Mouse (Mus musculus) granulocyte monocyte progenitor cell, adult 5-6 weeks (primary cell): ENCODE results near the gene Atxn7l2. TPM values are rescaled to one million over a fixed set of nuclear protein-coding genes. Genes with fewer than 3 reads are reported as not detected.

Experiments used
- ATAC-seq: replicated peaks from 2 replicates; pipeline ENCODE4 v1.8.0; 2016; ENCODE audit warnings: mild to moderate bottlenecking, moderate TSS enrichment, inconsistent platforms; ENCODE audit not compliant: poor library complexity, severe bottlenecking
- total RNA-seq, 2 experiments: library from RNA; stranded (forward) in 1 of 2; stranded (reverse) in 1 of 2; fragments of 200-712, 200-1000 nt in 1 of 2; fragments of >200 nt in 1 of 2; fragmentation: Nextera tagmentation in 1 of 2; gene quantifications; 2 replicates each; pipeline ENCODE4 v1.2.3; 2014 to 2017

Gene Atxn7l2
- total RNA-seq, 2 experiments from 2014 or later: 1.5 to 6.7 TPM

DNA sequence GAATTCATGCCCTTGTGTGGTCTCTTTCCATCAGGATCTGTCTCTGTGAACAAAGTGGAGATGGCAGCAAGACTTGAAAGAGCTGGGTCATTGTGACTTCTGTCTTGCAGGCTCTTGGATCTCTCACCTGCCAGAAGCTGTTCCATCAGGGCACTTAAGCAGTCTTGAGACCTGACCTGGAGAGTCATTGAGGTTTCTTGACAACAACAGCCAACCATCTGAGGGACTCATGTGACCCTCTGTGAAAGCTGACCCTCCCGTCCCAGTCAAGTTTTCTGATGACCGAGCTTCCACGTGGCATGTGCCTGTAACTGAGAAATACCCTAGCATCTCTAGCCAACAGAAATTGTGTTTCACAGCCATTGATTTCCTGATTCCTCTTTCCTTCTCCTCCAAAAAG, 26.0 kb downstream of the Atxn7l2 start:
- ATAC-seq: no peak

DNA sequence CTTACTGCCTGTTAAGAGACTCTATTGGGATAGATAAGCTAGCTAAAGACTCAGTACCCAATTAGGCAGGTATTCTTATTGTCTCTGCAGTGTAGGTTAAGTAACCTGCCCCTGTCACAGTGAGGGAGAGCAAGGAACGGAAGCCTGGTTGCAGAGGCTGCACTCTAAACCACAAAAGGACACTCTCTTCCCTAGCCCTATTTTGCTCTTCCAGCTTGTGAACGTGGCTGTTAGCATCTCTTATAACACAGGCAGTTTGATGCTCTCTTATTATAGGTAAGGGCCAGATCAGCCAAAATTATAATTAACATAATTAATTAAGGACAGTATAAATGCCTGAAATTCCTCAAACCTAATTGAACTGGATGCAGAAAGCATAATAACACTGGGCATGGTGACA, 30.2 kb downstream of the Atxn7l2 start:
- ATAC-seq: no peak

DNA sequence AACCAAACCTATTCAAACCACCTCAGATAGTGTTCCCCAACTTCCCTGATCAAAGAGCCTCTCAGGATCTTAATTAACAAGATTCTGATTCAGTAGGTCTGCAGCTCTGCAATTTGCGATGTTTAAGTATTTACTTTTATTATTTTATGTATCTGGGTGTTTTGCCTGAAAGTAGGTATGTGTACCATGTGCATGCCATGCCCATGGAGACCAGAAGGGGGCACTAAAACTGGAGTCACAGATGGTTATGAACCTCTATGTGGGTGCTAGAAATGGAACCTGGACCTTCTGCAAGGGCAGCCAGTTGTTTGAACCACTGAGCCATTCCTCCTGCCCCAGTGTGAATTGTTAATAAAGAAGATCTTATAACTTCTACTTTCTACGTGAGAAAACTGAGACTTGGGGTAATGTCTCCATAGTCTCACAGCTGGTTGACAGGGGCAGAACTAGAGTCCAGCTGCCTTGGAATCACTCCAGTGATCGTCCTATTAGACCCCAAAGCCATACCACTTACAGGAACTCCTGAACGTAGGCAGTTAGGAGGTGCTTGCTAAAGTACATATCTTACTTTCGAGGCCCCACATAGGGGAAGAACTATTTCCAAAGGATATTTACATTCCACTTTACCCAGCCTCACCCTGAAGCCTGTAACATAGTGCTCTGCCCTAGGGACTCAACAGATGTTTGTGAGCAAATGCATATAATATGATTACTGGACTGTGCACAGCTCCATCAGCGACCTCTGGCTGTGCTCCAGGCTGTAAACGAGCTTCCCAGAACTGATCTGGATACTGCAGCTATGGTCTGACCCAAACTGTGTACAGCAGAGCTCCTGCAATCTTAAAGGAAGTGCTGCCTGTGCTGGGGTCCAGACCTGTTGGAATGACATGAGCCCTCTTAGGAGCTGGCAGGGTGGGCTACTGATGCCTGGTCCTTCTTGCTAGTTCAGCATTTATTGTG, 31.7 kb downstream of the Atxn7l2 start:
- no peak for ATAC-seq

DNA sequence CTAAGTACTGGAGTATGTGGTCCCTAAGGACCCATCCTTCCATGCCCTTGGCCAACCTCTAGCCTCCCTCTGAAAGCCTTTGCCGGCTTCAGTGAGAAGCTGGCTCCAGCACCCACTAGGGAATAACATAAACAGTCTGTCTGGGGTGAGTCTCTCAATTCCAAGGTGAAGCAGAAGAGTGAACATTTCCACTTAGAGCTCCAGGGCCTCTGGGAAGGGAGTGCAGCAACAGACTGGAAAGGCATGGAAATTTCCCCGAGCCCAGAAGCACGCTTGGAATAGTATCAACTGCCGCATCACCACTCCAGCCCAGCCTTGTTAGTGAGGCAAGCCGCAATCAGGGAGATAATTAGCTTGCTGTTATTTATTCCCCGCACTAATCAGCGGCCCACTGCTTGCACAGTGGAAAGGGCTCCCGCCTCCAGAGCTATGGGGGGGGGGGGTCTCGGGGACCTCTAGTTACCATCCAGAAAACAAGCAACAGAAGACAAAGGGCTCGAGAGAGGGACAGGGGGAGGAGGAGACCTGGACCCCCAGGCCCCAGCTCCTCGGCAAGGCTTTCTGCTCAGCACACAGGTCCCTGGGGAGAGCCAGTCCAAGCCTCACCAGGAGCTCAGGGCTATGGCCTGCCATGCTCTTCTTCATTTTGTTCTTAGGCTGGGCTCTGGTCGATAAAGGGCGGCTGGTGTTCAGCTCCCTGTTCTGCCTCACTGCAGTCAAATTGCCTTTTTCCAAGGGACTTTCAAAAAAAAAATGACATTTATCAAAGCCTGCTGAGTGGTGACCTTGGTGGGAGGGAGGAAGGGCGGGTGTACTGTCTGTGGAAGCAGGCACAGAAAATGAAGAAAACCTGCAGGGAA, 35.8 kb downstream of the Atxn7l2 start:
- no peak for ATAC-seq

DNA sequence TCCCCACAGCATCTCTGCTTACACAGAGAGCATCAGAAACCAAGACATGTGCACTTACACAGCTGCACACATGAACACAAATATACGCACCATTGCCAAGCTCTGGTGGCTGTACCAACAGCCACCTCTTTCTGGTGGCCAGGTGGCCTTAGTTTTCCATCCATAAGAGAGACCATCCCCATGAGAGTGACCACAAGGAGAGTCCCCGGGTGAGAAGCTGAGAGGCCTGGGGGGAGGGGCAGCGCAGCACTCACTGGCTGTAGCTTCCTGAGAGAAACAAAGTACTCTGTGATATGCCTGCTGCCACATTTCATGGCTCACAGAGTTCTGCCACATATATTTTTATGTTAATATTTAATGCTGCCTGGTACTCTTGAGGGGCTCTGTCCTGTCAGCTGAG, 41.5 kb downstream of the Atxn7l2 start:
- no peak for ATAC-seq

DNA sequence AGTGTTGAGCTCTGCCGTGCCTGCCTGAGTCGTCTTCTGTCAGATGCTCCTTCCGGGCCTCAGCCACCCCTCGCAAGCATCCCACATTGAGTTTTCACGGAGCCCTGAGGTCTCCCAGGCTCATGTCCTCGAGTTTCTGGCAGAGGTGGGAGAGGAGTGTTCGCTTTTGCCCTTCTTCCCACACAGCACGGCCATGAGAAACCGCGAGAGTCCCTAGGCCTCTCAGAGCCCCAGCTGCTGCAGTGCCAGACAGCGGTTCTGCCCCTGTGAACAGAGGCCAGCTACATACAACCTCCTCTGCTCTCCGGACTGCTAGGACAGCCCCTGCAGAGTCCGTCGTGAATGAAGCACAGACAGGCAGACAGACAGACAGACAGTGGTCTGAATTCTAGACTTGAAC, 43.2 kb downstream of the Atxn7l2 start:
- no peak for ATAC-seq

DNA sequence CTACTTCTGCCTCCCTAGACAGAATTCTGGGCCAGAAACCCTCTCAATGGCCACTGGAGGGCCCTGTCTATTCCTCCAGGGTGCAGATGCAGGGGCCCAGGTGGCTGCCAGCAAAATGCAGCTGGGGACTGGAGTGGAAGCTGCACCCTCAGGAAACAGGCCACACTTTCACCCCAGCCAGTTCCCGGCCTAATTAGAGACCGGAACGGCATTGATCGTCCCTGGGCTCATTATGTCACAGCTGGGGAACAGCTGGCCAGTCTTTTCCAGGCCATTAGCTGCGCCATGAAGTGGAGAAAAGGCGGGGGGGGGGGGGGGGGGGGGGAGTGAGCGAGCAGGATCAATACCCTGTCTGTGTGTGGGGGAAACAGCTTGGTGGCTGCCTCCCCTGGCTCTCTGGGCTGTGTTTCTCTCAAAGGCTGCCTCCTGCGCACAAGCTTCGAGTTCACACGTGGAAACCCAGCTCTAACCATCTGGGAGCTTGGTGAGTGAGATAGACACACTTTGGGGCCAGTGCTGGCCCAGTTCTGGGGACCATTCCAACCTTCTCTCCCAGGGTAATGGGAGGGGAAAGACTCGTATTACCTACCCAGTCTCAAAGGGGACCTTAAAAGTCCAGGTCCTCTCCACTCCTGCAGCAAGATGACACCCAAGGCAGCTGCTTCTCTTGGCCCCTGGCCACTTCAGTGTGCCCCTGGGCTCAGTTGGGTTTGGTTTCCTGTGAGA, 44.1 kb downstream of the Atxn7l2 start:
- ATAC-seq: no peak

DNA sequence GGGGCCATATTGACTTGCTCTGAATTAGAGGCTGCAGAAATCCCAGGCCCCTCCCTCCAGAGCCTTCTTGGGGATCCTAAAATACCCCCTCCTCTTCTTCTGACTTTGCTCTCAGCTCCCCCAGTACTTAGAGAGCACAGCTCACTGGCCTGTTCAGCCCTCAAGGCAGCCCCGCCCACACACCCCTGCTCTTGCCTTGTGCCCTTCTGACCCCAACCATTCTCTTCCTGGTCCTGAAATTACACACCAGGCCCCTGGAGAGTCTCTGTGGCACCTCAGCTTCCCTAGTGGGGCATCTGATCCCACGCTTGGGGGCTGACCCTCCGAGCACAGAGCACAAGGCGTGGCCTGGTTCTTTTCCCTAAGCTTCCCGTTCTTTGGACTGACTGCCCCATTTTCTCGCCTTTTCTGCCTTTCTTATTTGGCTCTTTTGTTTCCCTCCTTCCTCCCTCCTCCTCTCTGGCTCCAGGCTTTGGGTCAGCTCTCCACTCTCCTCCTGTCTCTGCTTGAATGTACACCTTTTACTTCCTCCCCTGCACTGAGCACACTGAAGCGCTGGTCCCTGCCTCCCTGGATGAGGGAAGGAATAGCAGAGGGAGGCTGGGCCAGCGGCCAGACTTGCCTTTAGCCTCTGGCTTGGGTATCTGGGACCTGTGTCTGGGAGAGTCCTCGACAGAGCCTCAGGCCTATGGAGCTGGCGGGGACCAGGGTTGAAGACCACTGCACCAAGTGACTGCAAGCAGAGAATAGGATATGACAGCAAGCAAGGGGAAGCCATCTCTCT, 45.0 kb downstream of the Atxn7l2 start:
- ATAC-seq: no peak

DNA sequence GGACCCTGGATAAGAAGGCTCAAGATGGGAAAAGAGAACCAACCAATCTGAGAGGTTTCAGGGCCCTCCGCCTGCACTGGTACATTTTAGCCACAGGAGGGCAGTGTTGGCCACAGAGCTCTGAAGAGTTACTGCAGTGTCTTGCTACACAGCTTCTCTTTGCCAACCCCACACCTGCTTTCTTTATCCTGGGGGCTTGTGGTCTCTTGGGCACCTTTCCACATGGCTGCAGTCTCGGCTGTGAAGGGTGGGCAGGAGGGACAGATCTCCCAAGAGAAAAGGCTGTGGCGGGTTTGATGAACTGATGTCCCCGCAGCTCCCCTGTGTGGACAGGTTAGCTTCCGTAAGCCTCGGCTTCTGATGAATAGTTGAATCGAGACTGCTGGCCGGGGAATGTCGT, 45.9 kb downstream of the Atxn7l2 start:
- ATAC-seq: peak; percentile 93

DNA sequence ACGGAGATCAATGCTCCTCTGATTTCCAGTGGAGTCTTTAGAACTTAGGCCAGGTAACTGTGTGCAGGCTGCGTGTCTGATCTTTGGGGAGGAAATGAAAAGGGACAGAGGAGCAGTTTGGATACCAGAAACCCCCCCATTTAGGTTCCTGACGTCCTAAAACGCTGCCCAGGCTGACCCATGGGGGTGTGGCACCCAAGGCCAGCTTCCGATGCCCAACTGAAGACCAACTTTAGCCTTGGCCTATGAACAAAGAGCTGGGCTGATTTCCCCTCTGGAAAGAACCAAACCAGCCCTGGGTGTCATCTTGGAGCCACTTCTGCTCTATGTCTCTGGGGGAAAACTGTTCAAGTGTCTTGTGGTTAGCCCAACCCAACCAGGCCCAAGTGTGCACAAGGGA, 46.6 kb downstream of the Atxn7l2 start:
- no peak for ATAC-seq

DNA sequence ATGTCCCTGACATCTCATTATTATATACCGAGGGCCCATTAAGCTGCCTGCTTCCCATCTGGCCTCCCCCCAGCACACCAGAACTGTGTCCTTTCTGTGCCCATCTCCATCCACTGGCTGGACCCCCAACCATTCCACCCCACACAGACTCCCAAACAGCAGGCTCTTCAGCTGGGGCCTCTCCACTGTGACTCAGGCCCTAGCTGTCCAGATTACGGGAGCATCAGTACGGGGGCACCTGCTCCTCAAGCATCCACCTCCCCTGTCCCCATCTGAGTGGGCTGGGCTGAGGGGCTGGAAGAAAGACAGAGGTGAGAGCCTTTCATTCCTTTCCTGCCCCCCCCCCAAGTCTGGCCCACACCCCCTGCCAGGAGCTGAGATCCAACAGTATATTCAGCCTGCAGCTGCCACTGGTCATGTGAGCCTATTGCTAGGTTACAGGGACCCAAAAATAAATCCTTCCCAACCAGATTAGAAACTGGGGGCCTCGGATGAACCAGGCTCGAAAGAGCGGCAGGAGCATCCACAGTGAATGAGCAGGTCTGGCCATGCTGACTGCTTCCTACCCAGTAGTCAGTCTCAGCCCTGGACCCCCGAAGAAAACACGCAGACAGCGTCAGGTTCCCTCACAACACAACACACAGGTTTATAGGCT, 52.2 kb downstream of the Atxn7l2 start:
- ATAC-seq: no peak

DNA sequence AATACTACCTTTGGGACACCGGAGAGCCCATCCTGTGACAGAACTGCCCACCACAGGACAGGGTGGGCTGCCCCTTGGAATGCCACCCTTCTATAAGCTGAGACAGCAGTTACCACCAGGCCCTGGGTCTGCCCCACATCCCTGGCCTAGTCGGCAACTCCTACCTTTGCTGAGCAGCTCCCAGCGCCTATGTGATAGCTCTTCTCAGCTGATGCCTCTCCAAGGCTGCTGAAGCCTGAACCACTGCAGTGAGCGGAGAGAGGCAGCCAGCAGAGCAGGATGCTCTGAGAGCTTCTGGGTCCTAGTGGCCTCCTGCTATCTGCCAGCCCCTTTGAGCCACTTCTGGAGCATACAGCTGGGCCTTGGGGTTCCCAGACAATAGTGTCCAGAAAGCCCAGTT, 56.1 kb downstream of the Atxn7l2 start, which contains the start of gene Gpr61:
Gene Gpr61 (minus strand): TSS at position 227 of the 400 bp plus-strand sequence.
- no peak for ATAC-seq

DNA sequence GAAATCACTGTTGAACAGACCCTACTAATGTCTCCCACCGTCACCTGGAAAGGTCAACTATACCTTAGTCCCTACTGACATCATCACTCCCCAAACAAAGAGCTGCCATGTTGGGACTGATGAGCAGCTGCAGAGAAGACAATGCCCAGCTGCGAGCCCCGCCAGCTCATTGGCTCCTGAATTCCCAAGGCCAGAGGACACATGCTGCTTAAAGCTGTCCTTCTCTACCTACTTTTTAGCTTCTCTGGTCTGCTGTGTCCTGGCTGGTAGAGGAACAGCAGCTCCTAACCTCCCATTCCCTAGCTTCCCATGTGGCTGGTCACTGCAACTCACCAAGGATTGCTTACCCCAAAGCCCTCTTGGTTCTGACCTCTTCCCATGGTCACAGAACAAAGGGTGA, 58.4 kb downstream of the Atxn7l2 start:
- no peak for ATAC-seq

Other genes starting within 250 kb of the Atxn7l2 start
- gene Gstm3, start 241.7 kb downstream of the Atxn7l2 start, total RNA-seq (2014; fragmentation: Nextera tagmentation): not detected in 2 replicates
- gene Gstm3, start 241.7 kb downstream of the Atxn7l2 start, total RNA-seq (2017): not detected in 2 replicates
- 2.2 and 6.2 TPM in 2 replicates for gene Gstm2, start 224.5 kb downstream of the Atxn7l2 start, total RNA-seq (2014; fragmentation: Nextera tagmentation)
- 4.3 and 5.6 TPM in 2 replicates for gene Gstm2, start 224.5 kb downstream of the Atxn7l2 start, total RNA-seq (2017)
- gene Gstm1, start 193.0 kb downstream of the Atxn7l2 start, total RNA-seq (2014; fragmentation: Nextera tagmentation): 1,142 and 1,261 TPM in 2 replicates
- 468 and 672 TPM in 2 replicates for gene Gstm1, start 193.0 kb downstream of the Atxn7l2 start, total RNA-seq (2017)
- gene Gstm4, start 166.0 kb downstream of the Atxn7l2 start, total RNA-seq (2014; fragmentation: Nextera tagmentation): 21.7 and 31.2 TPM in 2 replicates
- gene Gstm4, start 166.0 kb downstream of the Atxn7l2 start, total RNA-seq (2017): 16.3 and 35.5 TPM in 2 replicates
- 126 and 158 TPM in 2 replicates for gene Ampd2, start 124.3 kb downstream of the Atxn7l2 start, total RNA-seq (2014; fragmentation: Nextera tagmentation)
- gene Ampd2, start 124.3 kb downstream of the Atxn7l2 start, total RNA-seq (2017): 54.6 and 69.6 TPM in 2 replicates
- 1.9 and 2.2 TPM in 2 replicates for gene Gnat2, start 118.1 kb downstream of the Atxn7l2 start, total RNA-seq (2014; fragmentation: Nextera tagmentation)
- 2.5 TPM in 1 of 2 replicates, not detected in the other for gene Gnat2, start 118.1 kb downstream of the Atxn7l2 start, total RNA-seq (2017)
- 82.3 and 93.1 TPM in 2 replicates for gene Gnai3, start 64.8 kb downstream of the Atxn7l2 start, total RNA-seq (2014; fragmentation: Nextera tagmentation)
- 139 and 189 TPM in 2 replicates for gene Gnai3, start 64.8 kb downstream of the Atxn7l2 start, total RNA-seq (2017)
- gene Gpr61, start 56.1 kb downstream of the Atxn7l2 start, total RNA-seq (2014; fragmentation: Nextera tagmentation): not detected in 2 replicates
- gene Gpr61, start 56.1 kb downstream of the Atxn7l2 start, total RNA-seq (2017): not detected in 2 replicates
- 1.9 and 4.4 TPM in 2 replicates for gene Amigo1, start 24.6 kb downstream of the Atxn7l2 start, total RNA-seq (2014; fragmentation: Nextera tagmentation)
- gene Amigo1, start 24.6 kb downstream of the Atxn7l2 start, total RNA-seq (2017): 2.0 and 3.4 TPM in 2 replicates
- gene Cyb561d1, start 9.7 kb downstream of the Atxn7l2 start, total RNA-seq (2014; fragmentation: Nextera tagmentation): 5.0 and 5.8 TPM in 2 replicates
- gene Cyb561d1, start 9.7 kb downstream of the Atxn7l2 start, total RNA-seq (2017): 3.5 and 3.9 TPM in 2 replicates
- gene Sypl2, start 15.7 kb upstream of the Atxn7l2 start, total RNA-seq (2014; fragmentation: Nextera tagmentation): not detected in 2 replicates
- gene Sypl2, start 15.7 kb upstream of the Atxn7l2 start, total RNA-seq (2017): not detected in 2 replicates
- 258 and 273 TPM in 2 replicates for gene Psma5, start 46.0 kb upstream of the Atxn7l2 start, total RNA-seq (2014; fragmentation: Nextera tagmentation)
- 264 and 296 TPM in 2 replicates for gene Psma5, start 46.0 kb upstream of the Atxn7l2 start, total RNA-seq (2017)
- gene Sort1, start 73.1 kb upstream of the Atxn7l2 start, total RNA-seq (2014; fragmentation: Nextera tagmentation): 55.1 and 58.8 TPM in 2 replicates
- gene Sort1, start 73.1 kb upstream of the Atxn7l2 start, total RNA-seq (2017): 45.6 and 50.2 TPM in 2 replicates
- not detected in 2 replicates for gene Mybphl, start 154.0 kb upstream of the Atxn7l2 start, total RNA-seq (2014; fragmentation: Nextera tagmentation)
- not detected in 2 replicates for gene Mybphl, start 154.0 kb upstream of the Atxn7l2 start, total RNA-seq (2017)
- 11.6 and 14.3 TPM in 2 replicates for gene Psrc1, start 172.9 kb upstream of the Atxn7l2 start, total RNA-seq (2014; fragmentation: Nextera tagmentation)
- 12.9 and 16.2 TPM in 2 replicates for gene Psrc1, start 172.9 kb upstream of the Atxn7l2 start, total RNA-seq (2017)
- gene Celsr2, start 204.6 kb upstream of the Atxn7l2 start, total RNA-seq (2014; fragmentation: Nextera tagmentation): 0.58 and 2.5 TPM in 2 replicates
- gene Celsr2, start 204.6 kb upstream of the Atxn7l2 start, total RNA-seq (2017): 0.04 and 0.15 TPM in 2 replicates
- gene Sars, start 234.3 kb upstream of the Atxn7l2 start, total RNA-seq (2014; fragmentation: Nextera tagmentation): 30.9 and 36.2 TPM in 2 replicates
- gene Sars, start 234.3 kb upstream of the Atxn7l2 start, total RNA-seq (2017): 196 and 259 TPM in 2 replicates